Mouse (Mus musculus) intestine, postnatal 0 days (tissue): ENCODE results near the gene Scarb1. TPM values are rescaled to one million over a fixed set of nuclear protein-coding genes. Genes with fewer than 3 reads are reported as not detected.

ENCODE experiments used
- ATAC-seq: fragments of 200-750 bp; cut with Nextera tagmentation; 2 replicates; pipeline ENCODE4 v1.8.0; 2017; ENCODE audit warnings: mild to moderate bottlenecking, moderate TSS enrichment, moderate library complexity
- H3K27ac ChIP-seq: fragments of 300-500 bp; sonication (generic); 2 replicates; pipeline ENCODE4 v1.5.1; 2014; ENCODE audit warnings: mild to moderate bottlenecking, low read depth, low read length, moderate library complexity
- H3K27me3 ChIP-seq: fragments of 300-500 bp; sonication (generic); replicated peaks from 2 replicates; pipeline ENCODE4 v1.6.1; 2014; ENCODE audit warnings: low read length, mixed read lengths; ENCODE audit not compliant: control insufficient read depth, insufficient read depth
- H3K36me3 ChIP-seq: fragments of 300-500 bp; sonication (generic); 2 replicates; pipeline ENCODE4 v1.6.1; 2014; ENCODE audit warnings: mild to moderate bottlenecking, moderate library complexity; ENCODE audit not compliant: control insufficient read depth, insufficient read depth
- H3K4me1 ChIP-seq: fragments of 300-500 bp; sonication (generic); replicated peaks from 2 replicates; pipeline ENCODE4 v1.6.1; 2014; ENCODE audit warnings: antibody characterized with exemption, low read length, mixed read lengths; ENCODE audit not compliant: control insufficient read depth, insufficient read depth
- H3K4me2 ChIP-seq: fragments of 300-500 bp; sonication (generic); replicated peaks from 2 replicates; pipeline ENCODE4 v1.6.1; 2014; ENCODE audit warnings: low read depth, mild to moderate bottlenecking, moderate library complexity
- H3K4me3 ChIP-seq: fragments of 300-500 bp; sonication (generic); 2 replicates; pipeline ENCODE4 v1.5.1; 2014; ENCODE audit warnings: low read depth, low read length
- H3K9ac ChIP-seq: fragments of 300-500 bp; sonication (generic); 2 replicates; pipeline ENCODE4 v1.6.1; 2014; ENCODE audit warnings: mild to moderate bottlenecking, low read depth, low read length
- H3K9me3 ChIP-seq: fragments of 300-500 bp; sonication (generic); 2 replicates; pipeline ENCODE4 v1.6.1; 2016; ENCODE audit warnings: mixed run types; ENCODE audit not compliant: control insufficient read depth
- CTCF ChIP-seq: sonication (generic); IDR thresholded peaks from 2 replicates; pipeline ENCODE4 v1.5.1; 2016; ENCODE audit warnings: low read depth, mild to moderate bottlenecking, control low read depth, antibody characterized with exemption, moderate library complexity
- WGBS: fragments of 180-500 bp; shearing (Covaris S2); extraction: QIAGEN DNeasy Blood & Tissue Kit; methylation state at CpG from one replicate; pipeline ENCODE4 v1.1.7; 2014; 5-methylcytosine and 5-hydroxymethylcytosine counted together
- polyA plus RNA-seq: library from polyadenylated mRNA; unstranded; fragments of >200 nt; fragmentation: Nextera tagmentation; extraction: Ambion mirVana; gene quantifications from 2 replicates; pipeline ENCODE4 v1.2.1, GENCODE M21; 2015

Gene Scarb1
- polyA plus RNA-seq, 1 experiment from 2014 or later, result 26.5 TPM

DNA sequence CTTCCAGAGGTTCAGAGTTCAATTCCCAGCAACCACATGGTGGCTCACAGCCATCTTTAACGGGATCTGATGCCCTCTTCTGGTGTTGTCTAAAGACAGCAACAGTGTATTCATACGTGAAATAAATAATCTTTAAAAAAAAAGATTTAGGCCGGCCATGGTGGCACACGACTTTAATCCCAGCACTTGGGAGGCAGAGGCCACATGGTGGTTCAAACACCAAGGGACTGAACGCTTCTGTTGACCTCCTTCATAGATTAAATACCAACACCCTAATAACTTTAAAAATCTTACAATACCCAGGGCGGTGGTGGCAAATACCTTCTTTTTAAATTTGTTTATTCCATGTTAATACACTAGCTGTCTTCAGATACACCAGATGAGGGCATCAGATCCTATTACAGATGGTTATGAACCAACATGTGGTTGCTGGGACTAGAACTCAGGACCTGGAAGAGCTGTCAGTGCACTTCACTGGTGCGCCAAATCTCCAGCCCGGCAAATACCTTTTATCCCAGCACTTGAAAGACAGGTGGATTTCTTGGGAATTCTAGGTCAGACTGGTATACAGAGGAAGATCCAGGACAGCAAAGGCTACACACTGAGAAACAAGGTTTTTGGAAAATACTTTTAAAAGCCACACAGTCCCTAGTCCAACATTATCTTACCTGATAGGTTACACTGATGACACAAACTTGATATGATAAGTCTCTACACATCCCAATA lies 44.5 kb upstream of the Scarb1 start:
- no peaks in the 10 kb centered on the region for H3K9me3 ChIP-seq

DNA sequence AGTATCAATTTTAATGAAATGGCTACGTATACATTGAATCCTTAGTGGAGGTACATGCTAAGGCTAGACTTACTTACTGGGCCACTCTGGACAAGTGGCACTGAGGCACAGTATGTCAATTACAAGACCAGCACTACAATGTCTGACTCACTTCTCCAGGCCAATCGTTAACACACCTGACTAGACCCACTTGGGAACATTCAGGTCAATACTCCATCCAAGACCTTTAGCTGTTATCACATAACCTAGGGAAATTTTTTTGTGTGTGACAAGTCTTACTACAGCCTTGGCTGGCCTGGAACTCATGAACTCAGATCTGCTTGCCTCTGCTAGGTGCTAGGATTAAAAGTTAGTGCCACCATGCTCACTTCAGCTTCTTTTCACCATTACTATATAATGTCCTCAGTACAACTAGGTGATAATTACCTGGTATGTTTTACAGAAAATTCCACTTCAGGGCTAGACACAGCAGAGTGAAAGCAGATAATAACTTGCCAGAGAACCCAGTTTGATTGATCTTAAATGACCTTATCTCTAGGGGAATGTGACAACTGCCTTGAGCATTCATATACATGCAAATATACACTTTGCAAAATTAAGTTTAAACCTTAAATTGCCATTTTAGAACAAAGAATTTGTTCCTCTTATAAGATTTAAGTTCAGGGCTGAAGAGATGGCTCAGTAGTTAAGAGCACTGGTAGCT lies 43.8 kb upstream of the Scarb1 start:
- 69% methylated on average over 2 of the region's 2 CpGs for WGBS
- TF ChIP-seq CTCF, result no peak
- ATAC-seq, result peak; percentile 20; the same call in 1 of the 2 replicates

More for the DNA sequence above, 44.5 kb upstream of the Scarb1 start:
- H3K36me3 ChIP-seq, result peaks cover 25% of the 10 kb centered on the region
- 62% methylated on average over 8 of the region's 8 CpGs for WGBS
- no peak overlapping the region for H3K27ac ChIP-seq
- H3K27me3 ChIP-seq, result no peaks in the 10 kb centered on the region
- 0 out of 2 replicates have a peak, but pooled peaks cover under 1% of the 10 kb centered on the region for H3K4me1 ChIP-seq
- TF ChIP-seq CTCF, result no peak
- peak overlapping the region; percentile 14; the same call in 1 of the 2 replicates for H3K4me3 ChIP-seq
- ATAC-seq, result no peak
- H3K4me2 ChIP-seq, result peak overlapping the region; percentile 51
- H3K9ac ChIP-seq, result no peak overlapping the region

DNA sequence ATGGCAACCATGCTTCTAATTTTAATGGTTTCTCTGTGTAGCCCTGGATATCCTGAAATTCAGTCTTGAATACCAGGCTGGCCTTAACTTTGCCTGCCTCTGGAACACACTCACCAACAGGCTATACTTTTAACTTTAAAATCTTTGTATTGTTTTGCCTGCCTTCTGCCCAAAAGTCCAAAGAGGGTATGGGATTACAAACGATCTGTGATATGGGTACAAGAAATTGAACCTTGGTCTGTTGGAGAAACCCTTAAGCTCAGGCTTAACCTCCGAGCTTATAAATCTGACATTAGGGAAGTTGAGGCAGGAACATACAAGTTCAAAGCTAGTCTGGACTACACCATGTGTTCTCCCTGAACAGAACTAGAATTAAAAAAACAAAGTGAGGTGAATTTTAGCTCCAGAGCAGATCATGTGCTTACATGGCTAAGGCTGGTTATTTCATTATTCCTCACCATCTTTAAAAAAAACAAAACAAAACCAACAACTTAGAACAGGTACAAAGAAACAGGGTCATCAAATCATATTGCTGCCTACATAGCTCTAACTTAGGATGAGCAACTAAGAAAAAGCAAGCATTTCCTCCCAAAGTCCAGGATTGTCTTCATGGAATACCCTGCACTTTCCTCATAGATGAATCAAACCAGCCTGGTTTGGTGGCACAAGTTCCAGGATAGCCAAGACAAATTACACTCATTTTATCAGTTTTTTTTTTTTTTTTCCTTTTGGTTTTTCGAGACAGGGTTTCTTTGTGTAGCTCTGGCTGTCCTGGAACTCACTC lies 42.9 kb upstream of the Scarb1 start:
- 59% methylated on average over 3 of the region's 3 CpGs for WGBS
- no peaks in the 10 kb centered on the region for H3K4me1 ChIP-seq
- peaks cover 25% of the 10 kb centered on the region for H3K36me3 ChIP-seq
- no peak overlapping the region for H3K4me3 ChIP-seq
- no peak for ATAC-seq
- TF ChIP-seq CTCF, result no peak
- no peak overlapping the region for H3K27ac ChIP-seq
- no peak overlapping the region for H3K4me2 ChIP-seq
- H3K27me3 ChIP-seq, result no peaks in the 10 kb centered on the region
- no peak overlapping the region for H3K9ac ChIP-seq
- no peaks in the 10 kb centered on the region for H3K9me3 ChIP-seq

More for the DNA sequence above, 43.8 kb upstream of the Scarb1 start:
- Histone ChIP-seq H3K9me3 (no peaks in the 10 kb centered on the region), H3K4me2 (no peak overlapping the region), H3K27ac (no peak overlapping the region), H3K4me3 (no peak overlapping the region), H3K36me3 (peaks cover 25% of the 10 kb centered on the region), H3K4me1 (no peaks in the 10 kb centered on the region), H3K27me3 (no peaks in the 10 kb centered on the region), H3K9ac (no peak overlapping the region)

DNA sequence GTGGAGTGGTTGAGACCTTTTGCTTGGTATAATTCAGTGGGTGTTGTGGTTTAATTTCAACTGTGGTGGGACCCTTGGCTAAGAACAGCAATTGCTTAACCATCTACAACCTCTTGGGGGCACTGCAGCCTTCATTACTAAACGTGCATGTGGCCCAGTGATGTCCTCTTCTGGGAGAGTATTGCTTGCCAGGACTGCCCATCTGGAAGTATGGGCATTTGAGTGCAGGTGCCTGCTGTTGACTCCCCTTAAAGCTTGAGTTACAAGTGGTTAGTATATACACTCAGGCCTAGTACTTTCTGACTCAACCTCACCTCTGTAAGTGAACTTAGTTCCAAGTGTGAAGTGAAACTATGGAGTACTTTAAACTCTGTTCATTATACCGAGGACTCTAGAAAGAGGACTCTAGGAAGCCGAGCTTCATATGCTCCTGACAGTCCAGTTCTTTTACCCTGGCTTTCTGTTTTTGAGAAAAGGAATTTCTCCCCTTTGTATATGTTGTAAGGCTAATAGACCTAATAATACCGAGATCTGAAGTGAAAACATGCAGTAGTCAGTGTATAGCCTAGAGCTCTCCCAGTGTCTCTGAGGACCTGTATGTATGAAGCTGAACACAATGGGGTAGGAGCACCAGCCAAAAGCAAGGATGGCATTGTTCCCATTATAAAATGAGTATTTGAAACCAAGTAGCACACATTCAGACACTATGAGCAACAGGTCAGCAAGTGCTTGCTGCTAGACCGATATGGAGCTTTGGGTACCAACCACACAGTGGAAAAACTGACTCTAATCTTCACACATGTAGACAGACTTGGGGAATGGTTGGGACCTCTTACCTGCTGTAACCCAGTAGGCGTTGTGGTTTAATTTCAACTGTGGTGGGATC lies 42.0 kb upstream of the Scarb1 start:
- H3K4me1 ChIP-seq, result no peaks in the 10 kb centered on the region
- no peak overlapping the region for H3K4me2 ChIP-seq
- no peak overlapping the region for H3K27ac ChIP-seq
- no peaks in the 10 kb centered on the region for H3K9me3 ChIP-seq
- peak; percentile 86 for TF ChIP-seq CTCF
- H3K27me3 ChIP-seq, result no peaks in the 10 kb centered on the region
- H3K4me3 ChIP-seq, result no peak overlapping the region
- peaks cover 18% of the 10 kb centered on the region for H3K36me3 ChIP-seq
- H3K9ac ChIP-seq, result no peak overlapping the region
- 42% methylated on average over 6 of the region's 6 CpGs for WGBS
- ATAC-seq, result peak; percentile 34

DNA sequence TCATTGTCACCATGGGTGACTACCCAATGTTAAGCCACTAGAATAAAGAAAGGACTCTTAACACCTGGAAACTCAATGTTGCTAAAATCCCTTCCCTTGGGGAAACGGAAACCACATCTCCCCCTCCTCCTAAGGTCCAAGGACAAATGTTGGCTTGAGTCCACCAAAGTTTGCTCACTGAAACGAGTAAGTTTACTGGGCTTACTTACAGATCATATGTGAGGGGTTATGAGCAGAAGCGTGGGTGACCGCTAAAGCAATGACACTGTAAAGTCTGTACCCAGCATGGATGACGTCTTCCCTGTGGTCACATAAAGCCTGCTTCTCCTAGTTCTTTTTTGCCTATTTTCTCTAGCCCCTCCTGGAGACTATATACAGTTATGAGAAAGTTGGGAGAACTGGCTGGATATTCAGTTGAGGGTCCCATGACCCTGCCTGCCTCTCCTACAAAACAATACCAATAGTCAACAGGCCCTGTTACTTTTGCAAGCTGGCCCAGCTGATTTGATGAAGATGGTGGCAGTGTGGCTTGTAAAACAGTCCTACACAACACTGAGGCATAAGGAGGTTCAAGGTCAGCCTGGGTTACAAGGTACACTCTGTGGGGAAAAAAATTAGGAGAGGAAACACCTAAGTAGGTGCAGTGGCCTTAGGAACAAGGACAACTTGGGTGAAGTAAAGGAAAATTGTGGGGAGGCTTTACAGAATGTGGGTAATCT lies 41.2 kb upstream of the Scarb1 start:
- Histone ChIP-seq H3K9ac (no peak overlapping the region), H3K4me1 (no peaks in the 10 kb centered on the region), H3K27me3 (no peaks in the 10 kb centered on the region), H3K4me3 (no peak overlapping the region), H3K27ac (no peak overlapping the region), H3K4me2 (no peak overlapping the region), H3K9me3 (no peaks in the 10 kb centered on the region), H3K36me3 (peaks cover 18% of the 10 kb centered on the region)
- 71% methylated on average over 5 of the region's 5 CpGs for WGBS
- 0 out of 2 replicates have a peak, but pooled peaks have one; percentile 3 for ATAC-seq
- no peak for TF ChIP-seq CTCF
